Mouse (Mus musculus): ENCODE measurements at regions not wholly inside any gene's neighbourhood (a gene's known extent, or its start where the extent isn't known, plus 50 kb on each side); places are given as distances from the start of the nearest gene placed in this dataset.

- DNase-seq (ENCODE audit: low spot score), result no peak
Observed at GRCm38 (mm10) chr9:116330796-116331195, 155.6 kb upstream of the Tgfbr2 start.

- no peak for DNase-seq (ENCODE audit: low spot score)
Observed at GRCm38 (mm10) chr9:116329147-116329546, 154.0 kb upstream of the Tgfbr2 start.

- DNase-seq (ENCODE audit: low spot score), result no peak
Observed at GRCm38 (mm10) chr9:116328201-116328600, 153.0 kb upstream of the Tgfbr2 start.

GRCm38 (mm10) chr9:116327080-116327479 lies 151.9 kb upstream of the Tgfbr2 start:
- DNase-seq (ENCODE audit: low spot score), result no peak

DNA sequence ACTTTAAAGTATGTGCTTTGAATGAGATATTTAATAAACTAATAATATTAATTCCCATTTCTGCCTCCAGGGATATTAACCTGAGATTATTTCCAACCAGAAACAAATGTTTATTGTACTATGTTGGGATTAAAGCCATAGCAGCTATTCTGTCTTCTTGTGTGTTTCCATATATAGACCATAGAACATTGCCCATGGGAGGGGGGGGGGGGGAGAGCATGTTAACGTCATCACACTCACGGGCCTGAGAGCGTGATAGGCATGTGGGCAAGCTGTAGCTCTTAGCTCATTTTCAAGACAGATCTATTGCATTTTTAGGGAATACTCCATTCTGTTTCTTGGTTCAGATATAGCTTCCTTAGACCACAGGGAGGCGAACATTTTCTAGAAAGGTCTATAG lies 149.8 kb upstream of the Tgfbr2 start:
- DNase-seq (ENCODE audit: low spot score), result no peak

DNA sequence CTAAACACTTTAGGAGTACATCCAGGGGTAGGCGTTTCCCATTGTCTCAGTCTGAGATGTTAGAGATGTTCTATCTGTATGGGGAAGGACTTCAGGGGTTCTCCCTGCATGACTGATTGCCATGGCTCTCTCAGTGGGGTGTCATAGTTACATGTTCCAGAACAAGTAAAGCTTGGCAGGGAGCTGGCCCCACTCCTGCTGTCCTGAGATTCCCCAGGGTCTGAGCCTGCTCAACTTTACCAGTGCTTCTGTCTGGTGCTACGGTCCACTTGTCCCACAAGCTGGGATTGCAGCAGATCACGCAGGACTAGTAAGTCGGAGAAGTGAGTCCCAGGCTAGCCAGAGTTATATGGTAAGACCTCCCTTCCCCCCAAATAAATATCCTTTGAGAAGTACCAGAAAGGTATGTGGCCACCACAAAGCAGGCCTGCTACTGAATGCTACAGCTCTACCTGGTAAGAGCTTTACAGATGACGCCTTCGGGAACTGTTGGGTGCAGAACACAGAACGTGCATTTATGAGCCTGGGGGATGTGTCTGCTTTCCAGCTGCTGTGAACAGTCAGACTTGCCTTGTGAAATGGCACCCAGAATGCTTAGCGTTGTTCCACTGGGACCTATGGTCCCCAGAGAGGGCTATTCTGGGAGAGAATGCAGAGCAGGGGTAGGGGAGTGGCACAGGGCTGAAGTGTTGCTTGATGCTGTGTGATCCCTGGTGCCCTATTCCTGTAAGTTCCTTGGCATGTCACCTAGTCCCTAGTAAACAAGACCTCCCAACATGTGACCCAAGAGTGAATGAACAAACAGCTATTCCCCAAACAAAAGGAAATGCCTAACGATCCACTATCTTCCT lies 148.9 kb upstream of the Tgfbr2 start:
- DNase-seq (ENCODE audit: low spot score), result no peak

DNA sequence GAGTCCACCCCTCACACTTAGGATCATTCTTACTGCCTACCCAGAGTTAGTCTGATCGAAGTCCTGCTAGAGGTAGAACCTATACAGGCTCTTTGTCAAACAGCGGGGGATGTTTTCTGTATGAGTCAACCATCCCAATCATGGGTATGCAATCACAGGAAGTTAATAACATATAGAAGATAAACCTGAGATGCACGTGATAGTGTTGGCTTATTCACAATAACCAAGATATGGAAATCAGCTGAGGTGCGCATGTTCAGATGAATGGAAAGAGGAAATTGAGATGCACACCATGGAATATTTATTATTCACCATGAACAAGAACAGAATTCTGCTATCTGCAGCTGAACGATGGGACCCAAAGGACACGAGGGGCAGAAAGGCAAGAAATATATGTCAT lies 146.7 kb upstream of the Tgfbr2 start:
- DNase-seq (ENCODE audit: low spot score), result no peak

GRCm38 (mm10) chr9:116319421-116319820 lies 144.3 kb upstream of the Tgfbr2 start:
- no peak for DNase-seq (ENCODE audit: low spot score)

DNA sequence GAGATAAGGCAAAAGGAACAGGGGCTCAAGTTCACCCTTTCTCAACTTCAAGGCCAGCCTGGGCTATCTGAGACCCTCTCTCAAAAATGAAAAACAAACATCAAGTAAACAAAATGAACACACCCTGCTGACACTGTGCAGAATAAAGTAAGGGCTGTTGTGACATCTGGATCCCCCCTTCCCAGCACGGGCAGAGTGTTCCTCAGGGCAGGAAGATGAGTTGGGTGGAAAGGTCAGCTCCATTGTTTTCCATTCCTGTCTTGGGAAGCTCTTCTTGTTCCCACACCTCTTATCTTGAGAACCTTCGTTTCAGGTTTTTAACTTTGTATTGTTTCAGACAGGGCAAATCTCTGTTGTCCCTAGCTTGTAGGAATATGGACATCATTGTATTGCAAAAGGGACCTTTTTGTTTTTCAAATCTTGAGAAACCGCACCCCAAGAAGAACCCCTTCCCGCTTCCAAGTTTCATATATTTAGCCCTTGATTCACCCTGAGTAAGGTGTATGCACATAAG lies 141.5 kb upstream of the Tgfbr2 start:
- no peak for DNase-seq (ENCODE audit: low spot score)

DNA sequence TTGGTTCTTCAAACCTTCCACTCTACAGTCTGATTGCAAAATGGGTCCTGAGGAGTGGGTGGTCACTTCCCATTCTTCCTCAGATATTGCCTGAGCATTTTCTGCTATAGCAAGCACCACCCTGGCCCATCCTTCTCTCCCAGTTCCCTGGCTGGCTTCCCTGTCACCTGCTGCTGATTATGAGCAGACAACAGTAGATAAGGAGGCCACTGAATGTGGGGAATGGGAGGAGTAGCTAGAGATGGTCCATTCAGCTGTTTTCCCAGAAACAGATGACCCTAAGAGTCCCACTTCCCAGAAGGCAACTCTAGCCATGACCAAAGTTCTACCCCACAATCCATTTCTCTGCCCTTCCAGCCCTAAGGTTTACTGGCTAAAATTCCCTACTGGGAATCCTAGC lies 139.6 kb upstream of the Tgfbr2 start:
- DNase-seq (ENCODE audit: low spot score), result no peak

- no peak for DNase-seq (ENCODE audit: low spot score)
Observed at GRCm38 (mm10) chr9:116313932-116314790, 139.0 kb upstream of the Tgfbr2 start.

DNA sequence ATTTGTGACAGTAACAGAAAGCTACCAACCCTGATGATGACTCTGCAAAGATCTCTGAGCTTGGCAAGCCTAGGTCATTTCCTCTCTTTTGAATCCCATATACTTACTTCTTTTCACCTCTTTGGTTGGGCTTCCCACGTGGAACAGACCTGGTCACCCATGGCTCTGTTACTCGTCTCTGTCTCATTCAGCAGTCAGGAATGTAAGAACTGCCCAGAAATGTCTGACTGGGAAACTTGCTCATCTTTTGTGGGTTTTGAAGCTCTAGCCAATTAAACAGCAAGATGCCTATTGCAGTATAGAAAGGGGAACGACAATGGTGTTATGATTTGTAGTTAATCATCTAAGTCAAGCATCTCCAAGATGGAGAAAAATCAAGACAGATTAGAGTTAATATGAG lies 136.2 kb upstream of the Tgfbr2 start:
- DNase-seq (ENCODE audit: low spot score), result no peak

DNA sequence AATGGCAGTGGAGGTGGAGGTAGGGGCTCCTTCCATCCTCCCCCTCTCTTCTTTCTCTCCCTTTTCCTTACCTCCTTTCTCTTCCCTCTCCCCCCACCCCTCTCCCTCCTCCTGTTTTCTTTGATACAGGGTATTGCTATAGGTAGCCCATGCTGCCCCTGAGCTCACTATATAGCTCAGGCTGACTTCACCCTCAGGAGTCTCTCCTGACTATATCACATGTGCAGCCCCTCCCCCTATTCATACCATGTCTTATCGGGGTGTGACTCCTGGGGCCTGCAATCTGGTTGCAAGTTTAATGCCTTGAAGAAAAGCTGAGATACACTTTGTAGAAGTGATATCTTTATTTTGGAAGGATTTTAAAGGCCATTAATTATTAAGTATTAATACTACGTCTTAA lies 126.4 kb upstream of the Tgfbr2 start:
- DNase-seq (ENCODE audit: low spot score), result no peak

GRCm38 (mm10) chr9:116298791-116299190 lies 123.6 kb upstream of the Tgfbr2 start:
- no peak for DNase-seq (ENCODE audit: low spot score)

DNA sequence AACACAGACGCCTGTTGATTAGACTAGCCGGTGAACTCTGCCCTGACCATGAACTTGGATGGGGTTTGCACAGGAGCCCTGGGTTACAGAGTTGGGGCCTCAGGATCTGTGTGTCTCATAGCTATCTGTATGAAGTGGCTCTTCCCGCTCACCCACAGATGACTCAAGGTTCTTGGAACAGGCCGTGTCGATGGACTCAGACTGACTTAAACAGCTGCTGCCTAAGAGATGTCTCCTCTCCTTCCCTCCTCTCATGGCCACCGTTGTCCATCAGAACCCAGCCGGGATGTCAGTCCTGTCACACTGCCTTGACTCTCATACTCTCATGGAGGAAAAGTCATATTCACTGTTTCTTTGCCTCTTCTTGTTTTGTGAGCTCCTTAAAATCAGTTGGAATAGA lies 121.2 kb upstream of the Tgfbr2 start:
- DNase-seq (ENCODE audit: low spot score), result no peak

DNA sequence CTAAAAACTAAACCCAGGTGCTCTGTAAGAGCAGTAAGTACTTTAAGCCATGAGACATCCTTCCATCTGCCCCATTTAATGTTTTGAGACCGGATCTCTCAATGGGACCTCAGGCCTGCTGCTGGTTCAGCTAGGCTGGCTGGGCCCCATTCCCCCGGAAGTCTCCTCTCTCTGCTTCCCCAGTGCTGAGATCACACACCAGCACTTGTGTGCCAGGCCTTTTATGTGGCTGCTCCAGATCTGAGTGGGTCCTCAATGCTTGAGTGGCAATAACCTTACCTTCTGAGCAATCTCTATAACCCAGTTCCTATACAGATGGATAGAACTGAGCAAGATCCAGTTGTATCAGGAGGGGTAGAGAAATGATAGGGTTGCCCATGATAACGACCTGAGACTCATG lies 118.9 kb upstream of the Tgfbr2 start:
- DNase-seq (ENCODE audit: low spot score), result no peak

DNA sequence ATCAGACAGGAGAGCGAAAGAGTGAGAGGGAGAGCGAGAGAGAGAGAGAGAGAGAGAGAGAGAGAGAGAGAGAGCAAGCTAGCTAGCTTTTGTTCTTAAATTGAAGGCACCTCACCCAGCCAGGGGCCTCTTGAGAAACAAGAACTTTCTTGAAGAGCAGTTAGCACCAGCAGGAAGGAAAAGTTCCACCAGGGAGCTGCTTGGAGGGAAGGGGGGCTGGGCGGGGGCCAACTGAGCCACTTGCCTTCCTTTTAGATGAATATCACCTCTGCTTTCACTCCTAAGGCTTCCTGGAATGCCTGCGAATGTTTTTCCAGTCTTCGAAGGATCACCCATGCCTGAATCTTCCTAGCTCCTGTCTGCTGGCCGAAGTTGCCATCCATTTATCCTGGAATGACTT lies 118.0 kb upstream of the Tgfbr2 start:
- DNase-seq (ENCODE audit: low spot score), result no peak

- DNase-seq (ENCODE audit: low spot score), result no peak
Observed at GRCm38 (mm10) chr9:116291624-116292023, 116.5 kb upstream of the Tgfbr2 start.

- no peak for DNase-seq (ENCODE audit: low spot score)
Observed at GRCm38 (mm10) chr9:116290896-116291295, 115.7 kb upstream of the Tgfbr2 start.

DNA sequence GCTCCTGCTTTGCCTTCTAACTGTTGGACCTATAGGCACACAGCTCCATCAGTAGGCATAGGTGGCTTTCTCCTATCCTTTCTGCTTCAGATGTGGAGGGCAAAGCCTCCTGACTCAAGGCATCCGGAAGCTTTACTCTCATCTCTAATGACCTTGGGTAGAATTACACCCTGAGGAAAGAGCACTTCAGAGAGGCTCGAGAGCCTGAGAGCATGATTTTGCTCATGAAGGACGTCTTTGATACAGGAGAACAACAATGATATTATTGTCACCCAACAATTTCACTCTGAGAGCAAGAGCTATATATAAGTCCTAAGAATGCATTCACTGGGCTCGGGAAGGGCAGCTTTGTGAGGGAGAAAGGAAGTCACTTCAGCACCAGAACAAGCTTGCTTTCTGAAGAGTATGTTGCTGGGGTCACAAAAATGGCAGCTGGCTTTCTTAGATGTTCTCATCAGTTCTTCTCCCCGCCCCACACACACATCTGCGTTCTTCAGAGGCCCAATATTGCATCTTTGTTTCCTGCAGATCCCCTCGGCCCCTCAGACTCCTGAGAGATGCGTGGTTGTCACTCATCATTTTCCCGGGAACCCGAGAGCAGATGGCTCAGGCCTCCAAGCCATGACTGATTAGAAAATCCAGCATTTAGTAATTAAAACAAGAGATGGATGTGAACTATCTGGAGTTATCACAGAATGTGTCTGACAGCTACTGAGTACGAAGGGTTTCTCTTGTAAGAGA lies 110.7 kb upstream of the Tgfbr2 start:
- DNase-seq (ENCODE audit: low spot score), result peak; percentile 2

DNA sequence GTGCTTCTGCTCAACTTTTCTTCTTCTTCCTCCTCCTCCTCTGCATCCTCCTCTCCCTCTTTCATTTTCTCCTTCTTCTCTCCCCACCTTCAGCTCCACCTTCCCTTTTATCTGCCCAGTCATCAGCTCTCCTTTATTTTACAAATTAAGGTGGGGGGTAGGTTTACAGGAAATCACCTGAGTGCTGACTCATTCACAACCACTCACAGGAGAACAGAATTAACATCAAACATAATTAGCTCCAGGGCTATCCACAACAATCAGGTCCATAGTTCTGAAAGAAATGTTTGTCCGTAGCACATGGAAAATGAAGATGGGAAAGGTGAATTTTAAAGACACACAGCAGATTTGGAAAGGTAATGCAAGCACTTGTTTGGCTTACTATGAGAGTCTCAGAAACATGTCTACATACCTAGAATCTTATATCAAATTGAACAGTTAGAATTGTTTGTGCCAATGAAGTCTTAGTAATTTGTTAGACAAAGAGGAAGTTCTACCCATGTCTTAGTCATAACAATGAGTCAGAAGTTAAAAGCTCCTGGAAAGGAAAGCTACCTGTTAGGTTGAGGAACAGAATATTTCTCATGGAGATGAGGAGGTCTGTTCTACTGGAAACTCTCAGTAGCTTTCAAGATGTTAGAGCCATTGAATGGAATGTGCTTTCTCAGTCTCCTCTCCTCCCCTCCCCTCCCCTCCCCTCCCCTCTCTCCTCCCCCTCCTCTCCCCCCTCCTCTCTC lies 108.8 kb upstream of the Tgfbr2 start:
- no peak for DNase-seq (ENCODE audit: low spot score)

- no peak for DNase-seq (ENCODE audit: low spot score)
Observed at GRCm38 (mm10) chr9:116281654-116282053, 106.5 kb upstream of the Tgfbr2 start.

Data from left cerebral cortex, adult 11 months (tissue).